Mouse (Mus musculus) testis, adult 2 months (tissue): ENCODE data around the gene Gm17728.

ENCODE experiments used
- CTCF ChIP-seq: fragments of 200-500 bp; IDR thresholded peaks from 2 replicates; pipeline ENCODE4 v1.5.1; 2012; ENCODE audit warnings: low read depth, mild to moderate bottlenecking, inconsistent platforms, low read length, moderate library complexity; ENCODE audit not compliant: control insufficient read depth, insufficient read depth, insufficient replicate concordance
- POLR2A ChIP-seq: fragments of 200-500 bp; IDR thresholded peaks from 2 replicates; pipeline ENCODE4 v1.6.1; 2012; ENCODE audit warnings: low read depth, mild to moderate bottlenecking, inconsistent platforms, low read length, moderate library complexity; ENCODE audit not compliant: control insufficient read depth

- peak; percentile 19; the same call in 1 of the 2 replicates for TF ChIP-seq CTCF
- no peak for TF ChIP-seq POLR2A
These were observed 6.6 kb downstream of the Gm17728 start for GRCm38 (mm10) chr17:9428374-9428994.
